Mouse (Mus musculus) brain, embryonic 14.5 days (tissue): Measurements from ENCODE around the gene Wnk2.

Experiments used
- CTCF ChIP-seq: fragments of 200-500 bp; IDR thresholded peaks from 2 replicates; pipeline ENCODE4 v1.5.1; 2012; ENCODE audit warnings: inconsistent platforms, mild to moderate bottlenecking, moderate library complexity, borderline replicate concordance; ENCODE audit not compliant: insufficient read depth, insufficient read length; ENCODE audit errors: extremely low read depth
- POLR2A ChIP-seq: fragments of 200-500 bp; IDR thresholded peaks from 2 replicates; pipeline ENCODE4 v1.6.1; 2012; ENCODE audit warnings: mild to moderate bottlenecking, inconsistent platforms, borderline replicate concordance; ENCODE audit not compliant: poor library complexity, insufficient read depth, insufficient read length, severe bottlenecking; ENCODE audit errors: extremely low read depth

DNA sequence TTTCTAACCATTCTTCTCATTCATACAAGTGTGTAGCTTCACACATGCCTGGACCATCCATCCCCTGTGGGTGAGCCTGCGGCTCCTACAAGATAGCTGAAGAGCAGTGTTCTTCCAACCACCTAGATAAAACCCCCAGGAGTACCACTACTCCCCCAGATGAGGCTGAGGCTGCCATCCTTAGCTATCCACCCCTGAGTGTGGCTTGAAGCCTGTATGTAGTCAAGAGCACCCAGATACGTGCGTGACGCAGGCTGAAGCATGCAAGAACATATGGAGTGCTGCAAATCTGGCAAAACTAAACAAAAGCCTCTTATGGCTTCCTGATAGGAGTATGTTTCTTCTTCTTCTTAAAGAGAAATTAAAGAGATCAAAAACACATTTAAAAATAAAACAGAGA is 78.4 kb downstream of the Wnk2 start:
- TF ChIP-seq CTCF = no peak
- no peak for TF ChIP-seq POLR2A
